Mouse (Mus musculus) brain, adult 2 months (tissue): ENCODE measurements around the gene Lrrc63.

Source experiments
- DNase-seq: peaks from one replicate; pipeline ENCODE4 v3.0.0; 2011; ENCODE audit warnings: low read depth, low spot score

The Lrrc63 gene

DNA sequence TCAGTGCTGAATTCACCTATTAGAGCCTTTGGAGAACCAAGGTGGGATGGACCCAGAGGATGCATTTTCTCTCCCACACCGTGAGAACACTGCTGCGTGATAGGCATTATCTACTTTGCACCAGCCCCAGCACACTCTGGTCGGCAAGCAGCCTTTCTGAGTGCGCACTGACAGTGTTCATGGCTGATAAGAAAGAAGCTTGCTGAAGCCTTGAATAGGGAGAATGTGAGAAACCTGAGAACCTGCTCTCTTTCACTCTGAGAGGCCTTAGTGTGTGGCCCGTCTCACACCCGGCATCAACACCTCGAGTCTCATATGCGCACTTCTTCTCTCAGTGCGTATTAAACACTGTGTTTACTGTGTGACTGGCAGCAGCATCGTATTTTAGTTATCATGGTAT, 7.8 kb upstream of the Lrrc63 start:
- no peak for DNase-seq

DNA sequence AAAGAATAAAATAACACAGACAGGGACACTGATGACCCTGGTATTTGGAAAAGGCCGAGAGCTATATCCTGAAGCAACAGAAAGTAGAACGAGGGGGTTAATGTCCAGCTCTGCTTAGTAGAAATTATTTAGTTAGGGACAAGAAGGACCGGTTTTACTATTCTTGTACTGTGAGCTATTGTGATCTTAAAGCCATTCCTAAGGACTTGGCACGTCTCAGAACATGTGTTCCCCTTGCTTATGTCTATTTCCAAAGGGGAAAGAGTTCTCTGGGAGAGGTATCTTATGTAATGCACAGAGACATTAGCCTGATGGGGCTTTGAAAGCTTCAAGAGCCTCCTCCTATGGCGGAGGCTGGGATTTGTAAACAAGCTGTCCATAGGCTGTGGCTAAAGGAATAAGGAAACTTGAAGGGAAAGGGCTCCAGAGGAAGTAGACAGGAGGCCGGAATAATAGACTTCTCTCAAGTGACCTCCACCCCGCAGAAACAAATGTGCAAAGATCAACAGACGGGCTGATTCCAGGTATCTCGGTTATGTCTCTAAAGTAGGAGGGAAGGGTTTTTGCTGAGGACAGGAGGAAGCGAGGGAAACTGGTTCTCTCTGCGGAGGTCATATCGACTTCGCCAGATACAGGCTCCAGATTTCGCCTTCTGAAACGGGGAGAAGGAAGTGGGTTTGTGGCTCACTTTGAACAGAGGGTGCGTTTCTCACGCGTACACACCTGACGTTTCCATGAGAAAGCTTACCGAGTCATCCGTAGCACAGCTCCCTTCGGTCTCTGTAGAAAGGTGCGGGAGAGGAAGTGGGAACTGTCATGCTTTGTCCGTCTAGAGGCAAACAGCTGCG, 5.7 kb upstream of the Lrrc63 start:
- no peak for DNase-seq

DNA sequence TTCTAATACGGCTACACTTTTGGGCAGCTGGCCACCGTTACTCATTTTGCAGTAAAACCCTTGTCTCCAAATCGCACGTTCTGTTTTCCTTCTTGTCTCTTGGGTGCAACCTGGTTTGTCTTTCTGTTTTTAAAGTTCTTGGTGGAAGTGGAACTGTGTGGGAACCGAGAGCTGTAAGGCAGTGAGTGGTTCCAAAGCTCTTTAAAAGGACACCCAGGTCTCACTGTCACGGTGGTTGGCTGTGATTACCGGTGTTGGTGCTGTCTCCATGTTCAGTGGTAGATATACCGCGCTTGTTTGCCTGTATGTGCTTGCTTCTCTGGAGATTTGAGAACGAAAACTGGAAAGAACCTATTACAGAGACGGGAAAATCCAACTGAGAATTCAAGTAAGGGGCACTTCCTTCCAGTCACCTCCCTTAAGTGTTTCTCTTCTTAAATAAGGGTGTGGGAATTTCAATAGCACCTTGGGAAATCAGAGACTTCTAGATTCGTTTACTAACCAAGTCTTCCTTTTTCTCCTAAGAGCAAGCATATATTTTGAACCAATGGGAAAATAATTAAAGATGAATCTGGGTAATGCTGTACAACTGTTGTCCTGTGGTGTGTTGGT, 749 bp upstream of the Lrrc63 start:
- DNase-seq = peak; percentile 12

DNA sequence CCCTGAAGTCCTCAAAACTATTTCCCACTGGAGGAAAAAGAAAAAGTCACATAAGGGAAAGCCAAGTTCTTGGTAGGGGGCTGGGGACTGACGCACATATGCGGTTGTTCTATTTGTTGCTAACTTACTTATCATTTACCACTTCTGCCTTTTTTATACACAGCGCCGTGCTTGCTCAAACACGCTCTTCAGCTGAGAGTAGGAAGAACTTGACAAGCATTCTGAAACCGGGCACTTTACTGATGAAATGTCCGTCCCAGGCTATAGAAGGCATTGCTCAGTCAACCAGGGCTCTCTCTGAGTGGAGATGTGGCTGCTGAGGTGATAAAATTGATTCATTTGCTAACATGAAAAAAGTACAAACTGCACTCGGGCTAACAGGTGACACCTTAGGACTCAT, 9.0 kb downstream of the Lrrc63 start:
- DNase-seq = no peak

DNA sequence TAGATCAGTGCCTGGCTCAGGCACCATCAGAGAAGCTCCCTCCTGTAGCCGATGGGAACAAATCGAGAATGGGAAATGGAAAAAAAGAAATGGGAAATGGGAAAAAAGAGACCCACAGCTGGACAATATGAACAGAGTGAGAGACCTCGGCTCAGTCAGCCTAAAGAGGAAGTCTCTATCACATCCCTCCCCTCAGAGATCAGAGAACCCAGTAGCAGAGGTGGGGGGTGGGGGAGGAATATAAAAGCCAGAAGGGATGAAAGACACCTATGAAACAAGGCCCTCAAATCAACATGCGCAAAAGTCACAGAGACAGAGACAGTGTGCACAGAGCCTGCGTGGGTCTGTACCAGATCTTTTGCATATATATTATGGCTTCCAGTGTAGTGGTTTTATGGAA, 27.7 kb downstream of the Lrrc63 start:
- no peak for DNase-seq

DNA sequence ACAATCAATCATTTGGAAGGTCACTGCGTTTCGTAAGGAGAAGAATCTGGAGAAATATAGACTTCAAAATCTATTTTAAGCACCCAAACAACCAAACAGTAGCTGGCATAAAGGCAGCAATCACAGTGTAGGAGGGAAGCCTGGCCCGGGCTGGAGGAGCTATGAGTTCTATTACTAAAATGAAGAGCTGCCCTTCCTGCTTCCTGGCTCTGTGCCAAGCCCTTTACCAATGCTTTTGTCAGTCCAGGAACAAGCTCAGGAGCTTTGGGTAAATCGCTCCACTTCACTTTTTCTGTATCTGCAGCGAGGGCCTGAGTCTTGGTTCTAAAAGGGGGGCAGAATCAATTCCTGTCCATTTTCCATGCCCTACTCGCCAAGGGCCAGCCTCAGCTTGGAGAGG, 52.7 kb downstream of the Lrrc63 start:
- peak; percentile 24 for DNase-seq

DNA sequence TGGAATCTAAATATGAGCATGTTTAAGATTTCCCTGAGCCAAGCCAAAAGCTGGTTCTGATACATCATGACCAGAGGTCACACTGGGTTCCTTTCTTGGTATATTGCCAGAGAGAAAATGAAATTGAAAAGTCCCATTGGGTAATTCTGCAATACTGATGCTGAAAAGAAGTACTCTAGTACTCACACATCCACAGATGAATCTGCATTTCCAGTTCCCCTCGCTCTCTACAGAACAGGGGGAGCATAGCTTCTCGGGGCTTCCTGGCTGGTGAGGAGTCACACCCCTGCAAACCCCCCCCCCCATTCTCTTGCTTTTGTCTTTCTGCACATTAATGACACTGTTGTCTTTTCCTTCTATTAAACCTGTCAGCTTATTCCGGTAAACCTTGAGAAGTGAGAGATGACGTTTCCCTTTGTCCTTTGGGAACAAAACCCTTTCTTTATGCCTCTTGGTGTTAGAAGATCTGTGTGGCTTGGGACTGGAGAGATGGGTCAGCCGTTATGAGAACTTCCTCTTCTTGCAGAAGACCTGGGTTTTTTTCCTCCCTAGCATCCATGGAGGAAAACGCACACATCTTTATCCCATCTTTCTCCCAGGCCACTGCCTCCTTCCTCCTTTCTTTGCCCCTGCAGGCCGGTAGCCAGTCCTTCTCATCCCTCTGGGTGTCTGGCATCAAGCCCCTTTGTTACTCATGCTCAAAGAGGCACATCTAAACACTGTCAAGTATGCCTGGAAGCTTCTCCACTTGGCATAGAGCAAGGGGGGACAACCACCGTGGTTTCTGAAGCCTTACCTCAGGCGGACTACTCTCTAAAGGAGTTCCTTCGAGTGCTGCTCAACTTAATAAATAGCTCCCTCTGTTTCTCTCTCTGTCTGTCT, 55.1 kb downstream of the Lrrc63 start:
- no peak for DNase-seq

DNA sequence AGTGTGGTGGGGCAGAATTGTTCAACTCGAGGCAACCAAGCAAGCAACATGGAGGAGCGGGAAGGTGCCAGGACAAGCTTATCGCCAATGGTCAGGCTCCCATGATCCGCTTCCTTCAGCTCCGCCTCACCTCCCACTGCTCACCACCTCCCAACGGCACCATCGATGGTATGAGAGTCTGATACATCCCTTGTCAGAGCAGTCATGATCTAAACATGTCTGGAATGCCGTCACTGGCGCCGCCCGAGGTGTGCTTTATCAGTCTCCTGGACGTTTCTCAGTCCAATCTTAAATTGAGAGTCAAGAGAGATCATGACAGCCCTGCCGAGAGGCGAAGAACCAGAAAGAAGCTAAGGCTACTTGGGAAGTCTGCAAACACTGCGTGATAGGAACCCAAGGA, 59.6 kb downstream of the Lrrc63 start:
- no peak for DNase-seq

DNA sequence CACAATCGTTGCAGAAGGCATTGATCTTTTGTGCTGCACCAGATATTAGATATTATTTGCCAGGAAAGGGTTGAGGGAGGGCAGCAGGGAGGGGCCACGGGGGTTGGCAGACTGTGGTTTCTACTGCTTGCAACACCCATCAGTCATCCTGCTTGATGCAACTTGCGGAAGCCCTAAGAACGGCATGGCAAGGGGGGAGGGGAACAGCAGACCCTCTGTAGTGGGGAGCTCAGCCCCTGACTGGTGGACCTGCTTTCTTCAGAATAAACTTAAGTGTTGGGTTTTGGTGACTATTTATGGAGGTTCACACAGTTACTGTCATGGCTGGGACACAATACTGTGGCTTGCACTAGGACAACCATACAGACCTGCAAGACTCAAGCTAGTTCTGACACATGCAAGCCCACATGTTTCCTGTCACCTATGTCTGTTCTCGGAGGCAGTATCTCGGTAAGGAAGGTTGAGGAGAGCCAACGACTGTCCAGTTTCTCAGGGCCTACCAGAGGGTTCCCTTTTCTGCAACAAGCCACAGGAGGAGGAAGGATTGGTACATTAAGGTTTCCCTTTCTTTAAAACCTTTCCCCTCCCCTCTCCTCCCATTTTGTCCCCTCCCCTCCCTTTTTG, 61.2 kb downstream of the Lrrc63 start:
- DNase-seq = no peak

DNA sequence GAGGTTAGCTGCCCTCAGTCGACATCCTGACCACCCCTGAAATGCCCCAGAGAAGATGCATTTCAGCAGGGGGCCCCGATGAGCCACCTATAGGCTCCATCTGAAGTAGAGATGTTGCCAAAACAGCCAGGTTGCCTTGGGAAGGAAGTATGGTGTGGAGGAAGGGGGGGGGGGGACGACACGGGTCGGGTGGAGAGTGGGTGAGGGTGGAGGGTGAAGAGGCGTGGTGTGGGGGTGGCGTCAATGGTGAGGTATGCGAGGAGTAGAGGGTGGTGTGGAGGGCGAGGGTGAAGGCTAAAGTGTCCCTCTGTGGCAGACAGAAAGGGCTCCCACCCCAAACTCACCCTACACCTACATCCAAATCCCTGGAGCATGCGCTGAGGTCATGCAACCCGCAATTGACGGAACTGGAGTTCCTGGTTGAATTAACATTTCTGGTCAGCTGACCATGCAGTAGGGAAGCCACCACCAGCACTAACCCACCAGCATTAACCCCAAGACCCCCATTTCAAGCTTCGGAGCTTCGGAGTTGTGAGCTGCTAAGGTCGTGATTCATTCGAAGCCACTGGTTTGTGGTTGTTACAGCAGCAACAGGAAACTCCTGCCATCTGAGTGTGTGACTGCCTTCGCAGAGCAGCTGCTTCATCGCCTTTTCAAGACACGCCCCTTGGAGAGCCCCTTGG, 62.1 kb downstream of the Lrrc63 start:
- no peak for DNase-seq

DNA sequence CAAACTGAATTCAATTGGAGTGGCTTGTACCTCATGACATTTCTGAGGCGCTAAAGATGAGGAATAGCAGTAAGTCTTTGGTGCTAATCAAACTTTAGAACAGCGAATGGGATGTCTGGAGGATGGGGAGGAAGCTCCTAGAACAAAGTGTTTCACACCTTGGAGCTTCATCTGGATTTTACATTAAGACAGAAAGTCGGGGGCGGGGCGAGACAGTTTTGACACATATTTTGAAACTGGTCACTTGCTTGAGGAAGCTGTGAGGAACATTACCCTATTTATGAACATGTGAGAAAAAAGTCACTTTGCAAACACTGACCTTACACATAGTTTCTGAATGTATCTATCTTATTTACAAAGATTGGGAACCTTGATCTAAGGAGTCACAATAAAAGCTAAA, 65.5 kb downstream of the Lrrc63 start:
- DNase-seq = no peak

DNA sequence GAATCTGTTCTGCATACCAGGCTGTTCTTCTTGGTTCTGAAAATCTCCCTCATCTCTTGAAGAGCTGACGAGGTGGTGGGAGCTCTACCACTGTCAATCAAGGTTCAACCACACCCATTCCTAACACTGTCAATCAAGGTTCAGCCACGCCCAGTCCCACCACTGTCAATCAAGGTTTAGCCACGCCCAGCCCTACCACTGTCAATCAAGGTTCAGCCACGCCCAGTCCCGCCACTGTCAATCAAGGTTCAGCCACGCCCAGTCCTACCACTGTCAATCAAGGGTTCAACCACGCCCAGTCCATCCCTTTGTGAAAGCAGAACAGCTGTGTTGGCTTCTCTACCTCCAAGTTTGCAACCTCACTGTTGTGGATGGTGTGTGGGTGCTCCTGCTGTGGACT, 66.2 kb downstream of the Lrrc63 start:
- DNase-seq = no peak

DNA sequence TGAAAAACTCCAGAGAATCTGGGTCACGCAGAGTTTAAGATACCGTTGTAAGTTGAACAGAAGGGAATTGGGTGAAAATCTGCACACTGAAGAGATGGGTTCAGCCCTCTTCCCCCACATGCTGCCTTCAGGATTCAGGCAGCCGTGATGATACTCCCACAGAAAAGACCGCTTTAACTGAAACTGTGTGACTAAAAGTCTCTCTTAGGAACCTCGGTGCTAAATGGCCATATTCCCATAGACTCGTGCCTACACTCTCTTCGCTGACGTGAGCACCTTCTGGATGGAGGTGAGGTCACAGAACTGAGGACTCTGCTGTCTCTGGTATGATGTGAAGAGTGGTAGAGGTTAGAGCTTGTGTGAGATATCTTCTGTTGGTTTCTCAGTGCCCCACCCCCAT, 66.7 kb downstream of the Lrrc63 start:
- peak; percentile 39 for DNase-seq

DNA sequence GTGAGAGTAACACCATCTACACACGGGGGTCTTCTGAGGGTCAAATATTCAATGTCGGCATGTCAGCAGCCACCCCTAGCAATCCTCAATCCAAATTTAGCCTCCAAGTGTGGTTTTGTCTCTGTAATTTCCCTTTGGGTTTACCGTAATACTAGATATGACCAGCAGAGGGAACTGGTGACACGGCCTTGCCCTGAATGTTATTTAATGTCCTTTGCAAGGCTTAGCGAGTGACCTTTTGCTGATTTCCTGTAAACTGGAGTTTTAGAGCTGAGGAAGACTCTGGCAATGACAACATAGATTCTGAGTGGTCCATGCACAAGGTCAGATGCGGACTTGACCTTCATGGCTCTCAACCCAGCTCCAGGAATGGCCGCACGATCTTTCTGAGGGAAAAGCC, 70.1 kb downstream of the Lrrc63 start:
- DNase-seq = peak; percentile 49

DNA sequence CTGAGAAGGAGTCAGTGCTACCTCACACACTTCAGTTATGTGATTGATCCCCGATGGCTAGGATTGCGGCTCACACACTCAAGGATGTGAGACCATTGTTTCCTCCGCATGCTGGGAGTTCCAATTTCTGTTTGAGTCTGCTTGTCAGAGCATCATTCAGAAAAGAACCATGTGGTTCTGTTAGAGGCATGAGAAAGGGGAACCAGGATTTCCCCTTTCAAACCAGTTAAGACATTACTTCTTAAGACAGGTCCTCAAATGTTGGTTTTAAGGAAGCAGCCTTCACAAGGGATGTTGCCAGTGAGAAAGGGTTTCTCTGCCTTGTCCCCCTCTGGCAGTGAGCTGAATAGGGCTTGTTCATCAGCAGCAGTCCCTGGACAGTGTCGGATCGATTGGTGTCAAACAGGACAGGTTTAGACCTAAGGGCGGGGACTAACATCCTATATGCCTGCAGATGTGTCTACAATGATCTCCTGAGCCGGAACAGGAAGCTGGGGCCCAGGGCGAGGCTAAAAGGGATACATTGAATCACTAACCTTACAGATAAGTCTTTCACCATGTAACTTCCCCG, 73.7 kb downstream of the Lrrc63 start:
- no peak for DNase-seq

DNA sequence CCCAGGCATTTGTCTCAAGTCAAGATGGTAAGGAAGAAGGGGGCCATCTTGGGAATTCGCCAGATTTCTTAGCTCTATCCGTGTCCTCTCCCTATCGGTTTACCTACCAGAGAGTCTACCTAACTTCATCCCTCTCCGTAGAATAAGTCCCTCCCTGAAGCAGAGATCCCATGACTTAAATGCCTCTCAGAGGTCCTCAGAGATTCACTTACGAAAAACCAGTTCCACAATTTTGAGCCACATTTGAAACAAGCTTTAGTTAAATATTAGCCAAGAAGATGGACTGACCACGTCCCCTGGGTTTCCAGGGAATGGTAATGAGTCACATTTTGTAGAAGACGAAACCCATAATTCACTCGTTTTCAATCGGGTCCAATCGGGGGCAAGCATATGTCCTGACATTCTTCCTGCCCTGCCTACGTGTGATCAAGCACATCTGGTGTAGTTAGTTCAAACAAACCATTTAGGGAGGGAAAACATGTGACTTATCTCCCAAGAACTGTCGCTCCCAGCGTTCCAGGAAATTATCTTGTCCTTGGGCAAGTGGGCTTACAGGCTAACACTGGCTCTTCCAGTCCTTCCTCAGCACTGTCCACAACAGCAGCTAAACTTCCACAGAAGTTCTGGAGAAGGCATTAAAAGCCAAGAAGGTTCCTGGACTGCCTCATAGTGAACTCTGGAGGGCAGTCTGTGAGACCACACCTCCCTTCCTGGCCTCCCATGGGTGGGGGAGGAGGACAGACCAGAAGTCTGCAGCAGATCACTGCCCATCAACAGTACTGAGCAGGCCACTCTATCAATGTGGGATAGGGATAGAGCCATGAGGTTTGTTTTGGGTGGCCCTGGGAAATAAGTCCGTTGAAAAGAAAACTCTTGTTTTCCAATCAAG, 76.0 kb downstream of the Lrrc63 start:
- no peak for DNase-seq

DNA sequence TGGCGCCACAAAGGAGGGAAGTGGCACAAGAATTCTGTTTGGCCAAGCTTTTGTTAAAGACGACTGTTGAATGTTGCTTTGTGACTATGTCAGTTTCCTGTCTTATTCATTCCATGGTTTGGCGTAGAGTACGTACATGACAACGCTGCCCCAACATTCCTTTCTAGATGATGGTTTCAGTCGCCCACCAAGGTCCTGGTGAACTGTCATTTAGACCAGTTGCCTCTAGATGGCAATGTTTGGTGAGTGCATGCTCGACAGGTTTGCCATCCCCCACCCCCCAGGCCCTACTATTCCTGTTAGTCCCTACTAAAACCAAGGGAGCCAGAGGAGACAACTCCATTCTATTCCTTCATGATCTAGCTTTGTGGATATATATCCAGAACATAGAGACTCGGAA, 78.2 kb downstream of the Lrrc63 start:
- DNase-seq = no peak

DNA sequence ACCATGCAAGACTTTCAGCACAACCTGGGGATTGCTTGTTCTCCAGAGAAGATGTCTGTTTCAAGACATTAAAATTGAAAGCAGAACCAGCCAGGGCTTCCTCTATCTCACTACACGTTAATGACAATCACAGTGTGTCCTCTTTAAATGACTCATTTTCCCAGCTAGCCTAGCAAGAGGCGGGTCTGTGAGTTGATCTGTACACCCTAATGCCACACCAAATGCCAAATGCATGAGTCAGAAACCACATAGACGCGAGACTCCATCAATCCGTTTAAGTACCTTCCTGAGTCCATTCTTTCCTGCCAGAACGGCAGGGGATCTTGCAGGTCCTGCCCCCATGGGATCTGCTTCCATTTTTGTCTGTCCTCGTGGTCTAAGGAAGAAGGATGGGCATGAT, 85.5 kb downstream of the Lrrc63 start:
- DNase-seq = no peak

DNA sequence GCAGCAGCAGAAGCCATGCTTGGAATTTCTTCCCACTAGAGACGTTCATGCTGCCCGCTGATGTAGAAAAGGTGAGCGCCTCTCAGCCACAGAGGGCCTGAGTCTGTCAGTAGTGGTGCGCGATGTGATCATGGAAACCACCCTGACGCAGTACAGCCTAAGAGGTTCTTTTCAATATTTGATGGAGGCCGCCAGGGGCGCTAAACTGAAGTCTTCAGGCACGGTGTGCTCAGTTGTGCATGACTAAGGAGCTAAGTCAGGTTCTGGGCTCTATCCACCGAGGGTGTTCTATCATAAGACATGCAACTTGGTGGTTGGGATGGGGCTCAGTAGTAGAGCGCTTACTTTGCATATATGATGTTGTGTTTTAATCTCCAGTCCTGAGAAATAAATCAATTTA, 95.2 kb downstream of the Lrrc63 start:
- DNase-seq = peak; percentile 16
